Mouse (Mus musculus) embryonic facial prominence, embryonic 14.5 days (tissue): ENCODE data around the gene Ifna14. TPM values are rescaled to one million over a fixed set of nuclear protein-coding genes. Genes with fewer than 3 reads are reported as not detected.

Experiments
- ATAC-seq: fragments of 200-750 bp; cut with Nextera tagmentation; 2 replicates; pipeline ENCODE4 v1.8.0; 2017; ENCODE audit warnings: low read depth, moderate number of reproducible peaks, moderate TSS enrichment
- DNase-seq: peaks from one replicate; pipeline ENCODE4 v3.0.0-alpha.2; 2015; ENCODE audit warnings: low spot score
- H3K27ac ChIP-seq: fragments of 300-500 bp; sonication (generic); replicated peaks from 2 replicates; pipeline ENCODE4 v1.5.1; 2014; ENCODE audit warnings: low read depth, mild to moderate bottlenecking, low read length, moderate library complexity
- H3K27me3 ChIP-seq: fragments of 300-500 bp; sonication (generic); replicated peaks from 2 replicates; pipeline ENCODE4 v1.6.1; 2014; ENCODE audit warnings: low read length; ENCODE audit not compliant: control insufficient read depth, insufficient read depth
- H3K36me3 ChIP-seq: fragments of 300-500 bp; sonication (generic); 2 replicates; pipeline ENCODE4 v1.6.1; 2014; ENCODE audit warnings: low read length, mixed read lengths; ENCODE audit not compliant: control insufficient read depth, insufficient read depth
- H3K4me1 ChIP-seq: fragments of 300-500 bp; sonication (generic); 2 replicates; pipeline ENCODE4 v1.6.1; 2014; ENCODE audit warnings: antibody characterized with exemption, low read length; ENCODE audit not compliant: control insufficient read depth, insufficient read depth
- H3K4me2 ChIP-seq: fragments of 300-500 bp; sonication (generic); 2 replicates; pipeline ENCODE4 v1.6.1; 2014; ENCODE audit warnings: low read depth, mild to moderate bottlenecking, low read length, moderate library complexity, mixed read lengths
- H3K4me3 ChIP-seq: fragments of 300-500 bp; sonication (generic); 2 replicates; pipeline ENCODE4 v1.5.1; 2014; ENCODE audit warnings: low read depth, mild to moderate bottlenecking, low read length
- H3K9ac ChIP-seq: fragments of 300-500 bp; sonication (generic); 2 replicates; pipeline ENCODE4 v1.6.1; 2014; ENCODE audit warnings: low read depth, mild to moderate bottlenecking, low read length, moderate library complexity, mixed read lengths
- H3K9me3 ChIP-seq: fragments of 300-500 bp; sonication (generic); 2 replicates; pipeline ENCODE4 v1.6.1; 2016; ENCODE audit warnings: low read length; ENCODE audit not compliant: control insufficient read depth
- WGBS: fragments of 180-500 bp; shearing (Covaris S2); extraction: QIAGEN DNeasy Blood & Tissue Kit; methylation state at CpG from one replicate; pipeline ENCODE4 v1.1.7; 2014; 5-methylcytosine and 5-hydroxymethylcytosine counted together
- polyA plus RNA-seq: library from polyadenylated mRNA; unstranded; fragments of >200 nt; fragmentation: Nextera tagmentation; extraction: Ambion mirVana; gene quantifications from 2 replicates; pipeline ENCODE4 v1.2.1, GENCODE M21; 2014

Ifna14 gene
- polyA plus RNA-seq, 1 experiment from 2014 or later, result not detected

DNA sequence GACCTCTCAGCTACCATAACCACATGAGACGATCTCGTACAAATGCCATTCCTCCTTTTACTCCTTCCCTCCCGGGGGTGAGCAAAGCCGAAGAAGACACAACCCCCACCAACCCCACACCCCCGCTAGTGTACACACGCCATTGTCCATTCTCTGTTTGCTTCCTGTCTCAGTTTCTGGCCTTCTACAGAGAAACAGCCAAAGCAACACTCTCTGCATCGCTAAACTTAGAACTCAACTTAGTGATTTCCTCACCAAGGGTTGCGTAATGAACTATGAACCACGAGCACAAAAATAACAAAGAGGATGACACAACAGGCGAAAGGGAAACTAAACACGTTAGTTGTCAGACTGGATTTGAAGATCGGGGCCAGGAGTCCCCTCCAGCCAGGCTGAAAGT lies 34.3 kb downstream of the Ifna14 start:
- 79% methylated on average over 12 of the region's 12 CpGs for WGBS
- ATAC-seq (no peak), DNase-seq (peak; percentile 50)
- Histone ChIP-seq H3K4me3 (no peak overlapping the region), H3K27me3 (no peaks in the 10 kb centered on the region), H3K36me3 (no peaks in the 10 kb centered on the region), H3K9me3 (no peaks in the 10 kb centered on the region), H3K4me1 (no peaks in the 10 kb centered on the region), H3K9ac (no peak overlapping the region), H3K4me2 (no peak overlapping the region), H3K27ac (no peak overlapping the region)

DNA sequence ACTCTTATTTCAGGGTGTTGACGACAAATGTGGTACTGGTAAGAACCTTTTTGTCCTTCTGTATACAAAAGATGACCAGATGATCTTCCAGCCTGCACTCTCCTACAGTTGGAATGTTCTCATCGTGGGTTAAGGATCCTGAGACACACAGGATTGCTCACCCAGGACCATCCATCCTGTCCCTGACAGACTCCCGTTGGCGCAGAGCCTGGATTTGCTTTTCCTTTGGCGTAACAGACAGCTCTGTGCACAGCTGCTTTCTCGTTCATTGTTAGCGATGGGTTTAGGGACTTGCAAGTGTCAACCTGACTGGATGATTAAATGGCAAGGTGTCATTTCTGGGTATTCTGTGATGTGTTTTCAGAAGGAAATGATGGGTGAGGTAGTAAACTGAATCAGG lies 35.0 kb downstream of the Ifna14 start:
- peak; percentile 46 for DNase-seq
- Histone ChIP-seq H3K9ac (no peak overlapping the region), H3K9me3 (no peaks in the 10 kb centered on the region), H3K4me1 (no peaks in the 10 kb centered on the region), H3K4me2 (no peak overlapping the region), H3K27me3 (no peaks in the 10 kb centered on the region), H3K36me3 (no peaks in the 10 kb centered on the region), H3K27ac (no peak overlapping the region), H3K4me3 (no peak overlapping the region)
- 62% methylated on average over 7 of the region's 7 CpGs for WGBS
- 0 out of 2 replicates have a peak, but pooled peaks have one; percentile 50 for ATAC-seq

GRCm38 (mm10) chr4:88535742-88536141 lies 35.9 kb downstream of the Ifna14 start:
- no peak overlapping the region for H3K4me3 ChIP-seq
- ATAC-seq (no peak), DNase-seq (no peak)
- no peaks in the 10 kb centered on the region for H3K27me3 ChIP-seq
- no peak overlapping the region for H3K27ac ChIP-seq
- H3K4me2 ChIP-seq, result no peak overlapping the region
- H3K9ac ChIP-seq, result no peak overlapping the region
- H3K4me1 ChIP-seq, result no peaks in the 10 kb centered on the region
- H3K9me3 ChIP-seq, result no peaks in the 10 kb centered on the region
- no peaks in the 10 kb centered on the region for H3K36me3 ChIP-seq
- WGBS, result 69% methylated on average over 1 of the region's 1 CpGs

- H3K27me3 ChIP-seq, result no peaks in the 10 kb centered on the region
- H3K9me3 ChIP-seq, result no peaks in the 10 kb centered on the region
- no peak for DNase-seq
- no peak overlapping the region for H3K4me3 ChIP-seq
- H3K36me3 ChIP-seq, result no peaks in the 10 kb centered on the region
- ATAC-seq, result no peak
- H3K9ac ChIP-seq, result no peak overlapping the region
- H3K4me2 ChIP-seq, result no peak overlapping the region
- no peak overlapping the region for H3K27ac ChIP-seq
- WGBS, result 79% methylated on average over 1 of the region's 1 CpGs
- no peaks in the 10 kb centered on the region for H3K4me1 ChIP-seq
Measured at GRCm38 (mm10) chr4:88534903-88535302, 36.7 kb downstream of the Ifna14 start.

- Histone ChIP-seq H3K4me3 (no peak overlapping the region), H3K27ac (no peak overlapping the region), H3K4me2 (no peak overlapping the region), H3K9ac (no peak overlapping the region), H3K9me3 (no peaks in the 10 kb centered on the region), H3K36me3 (no peaks in the 10 kb centered on the region), H3K4me1 (no peaks in the 10 kb centered on the region), H3K27me3 (no peaks in the 10 kb centered on the region)
- WGBS, result 92% methylated on average over 2 of the region's 2 CpGs
- no peak for DNase-seq
- ATAC-seq, result no peak
Measured at GRCm38 (mm10) chr4:88533499-88533898, 38.1 kb downstream of the Ifna14 start.

- Histone ChIP-seq H3K9ac (no peak overlapping the region), H3K4me1 (no peaks in the 10 kb centered on the region), H3K27ac (no peak overlapping the region), H3K4me2 (no peak overlapping the region), H3K36me3 (no peaks in the 10 kb centered on the region), H3K9me3 (no peaks in the 10 kb centered on the region), H3K4me3 (no peak overlapping the region), H3K27me3 (no peaks in the 10 kb centered on the region)
- ATAC-seq (no peak), DNase-seq (no peak)
- WGBS, result 76% methylated on average over 2 of the region's 2 CpGs
Measured at GRCm38 (mm10) chr4:88530892-88531291, 40.7 kb downstream of the Ifna14 start.

- 60% methylated on average over 4 of the region's 4 CpGs for WGBS
- H3K9me3 ChIP-seq, result no peaks in the 10 kb centered on the region
- DNase-seq, result no peak
- no peaks in the 10 kb centered on the region for H3K27me3 ChIP-seq
- no peak overlapping the region for H3K4me2 ChIP-seq
- no peak overlapping the region for H3K9ac ChIP-seq
- no peaks in the 10 kb centered on the region for H3K4me1 ChIP-seq
- H3K27ac ChIP-seq, result no peak overlapping the region
- ATAC-seq, result no peak
- H3K4me3 ChIP-seq, result no peak overlapping the region
- H3K36me3 ChIP-seq, result no peaks in the 10 kb centered on the region
Measured at GRCm38 (mm10) chr4:88530271-88530670, 41.3 kb downstream of the Ifna14 start.

- no peak for DNase-seq
- Histone ChIP-seq H3K36me3 (no peaks in the 10 kb centered on the region), H3K4me1 (no peaks in the 10 kb centered on the region), H3K9me3 (no peaks in the 10 kb centered on the region), H3K4me2 (no peak overlapping the region), H3K27ac (no peak overlapping the region), H3K4me3 (no peak overlapping the region), H3K9ac (no peak overlapping the region), H3K27me3 (no peaks in the 10 kb centered on the region)
- no peak for ATAC-seq
- WGBS, result 82% methylated on average over 5 of the region's 5 CpGs
Measured at GRCm38 (mm10) chr4:88526379-88527049, 45.1 kb downstream of the Ifna14 start.

GRCm38 (mm10) chr4:88525393-88525792 lies 46.2 kb downstream of the Ifna14 start:
- Histone ChIP-seq H3K27me3 (no peaks in the 10 kb centered on the region), H3K4me3 (no peak overlapping the region), H3K36me3 (no peaks in the 10 kb centered on the region), H3K9ac (no peak overlapping the region), H3K4me2 (no peak overlapping the region), H3K9me3 (no peaks in the 10 kb centered on the region), H3K27ac (no peak overlapping the region), H3K4me1 (no peaks in the 10 kb centered on the region)
- DNase-seq (no peak), ATAC-seq (no peak)
- 79% methylated on average over 3 of the region's 3 CpGs for WGBS
